Mouse (Mus musculus) frontal cortex, postnatal 36 days (tissue): Measurements from ENCODE around the gene Stra8.

Source experiments
- DNase-seq, 2 experiments: peaks; one replicate each; pipeline ENCODE4 v3.0.0; 2022; ENCODE audit warnings: low spot score in 2 of 2

Gene Stra8

DNA sequence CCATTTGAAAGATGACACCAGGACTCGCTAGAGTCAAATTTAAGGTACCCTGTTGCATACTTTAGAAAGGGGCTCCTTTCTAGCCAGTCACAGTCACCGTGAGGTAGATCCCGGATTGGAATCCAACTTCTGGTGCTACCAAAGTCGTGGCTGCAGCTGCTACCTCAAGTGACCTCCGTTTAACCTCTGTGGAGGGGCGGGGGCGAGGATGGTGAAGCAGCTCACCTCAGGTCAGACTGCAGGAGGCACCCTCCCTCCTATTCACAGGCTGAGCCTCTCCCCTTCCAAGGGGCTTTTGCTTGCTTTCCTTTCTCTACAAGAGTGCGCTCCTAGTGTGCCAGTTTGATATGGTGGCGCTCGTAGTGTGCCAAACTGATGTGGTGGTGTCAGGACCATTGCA is at the start of gene Stra8:
TSS of gene Stra8 (plus strand) at position 208 of the 400 bp plus-strand sequence.
- DNase-seq = no peak

DNA sequence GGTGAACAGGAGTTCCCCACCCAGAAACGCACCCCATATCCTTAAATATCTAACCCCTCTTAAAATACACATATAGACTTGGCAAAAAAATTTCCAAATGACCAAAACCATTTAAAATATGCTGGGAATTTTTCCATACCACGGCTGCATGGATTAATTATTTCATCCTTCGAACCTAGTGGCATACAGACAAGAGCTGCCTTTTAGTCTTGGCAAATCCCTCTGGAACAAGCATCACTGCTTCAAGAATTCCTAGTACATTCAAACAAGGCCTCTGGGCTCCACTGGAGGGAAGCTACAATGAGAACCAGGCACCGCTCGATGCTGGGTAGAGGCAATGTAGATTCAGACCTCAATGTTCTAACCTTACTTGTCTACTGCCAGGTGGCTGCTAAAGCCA is 49.2 kb upstream of the Stra8 start:
- DNase-seq = no peak

DNA sequence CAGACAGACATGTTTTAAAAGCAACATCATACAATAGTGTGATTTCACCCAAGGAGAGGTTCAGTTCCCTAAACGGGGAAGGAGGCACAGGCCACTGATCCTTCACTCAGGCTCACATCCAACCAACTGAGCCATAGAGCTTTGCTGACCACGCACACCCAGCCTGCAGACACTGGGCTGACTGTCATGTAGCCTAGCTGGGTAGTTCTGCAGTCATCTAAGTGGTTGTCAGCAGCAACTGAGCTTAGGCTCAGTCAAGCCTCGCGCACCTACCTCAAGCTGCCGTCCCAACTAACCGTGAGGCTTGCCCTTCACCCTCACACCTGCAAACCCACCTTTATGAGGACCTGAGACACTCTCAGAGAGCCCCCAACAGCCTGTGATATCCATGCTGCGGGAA is 48.0 kb upstream of the Stra8 start:
- no peak for DNase-seq

DNA sequence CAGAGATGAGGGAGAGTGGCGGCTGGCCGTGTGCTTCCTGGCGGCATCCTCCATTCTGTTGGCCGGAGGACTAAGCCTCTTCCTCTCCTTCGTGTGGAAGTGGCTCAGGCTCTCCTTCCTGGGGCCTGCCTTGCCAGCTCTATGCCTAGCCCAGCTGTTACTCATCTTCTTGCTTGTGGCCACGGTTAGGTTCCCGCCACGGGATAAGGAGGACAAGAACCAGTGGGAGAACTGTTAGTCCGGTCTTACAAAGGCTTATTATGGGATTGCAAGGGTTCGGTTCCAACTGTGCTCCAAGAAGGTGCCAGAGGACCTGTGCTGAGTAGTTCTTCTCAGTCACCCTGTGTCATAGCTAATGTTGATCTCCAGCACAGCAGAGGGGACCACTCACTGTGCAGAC is 47.1 kb upstream of the Stra8 start:
- DNase-seq = no peak

DNA sequence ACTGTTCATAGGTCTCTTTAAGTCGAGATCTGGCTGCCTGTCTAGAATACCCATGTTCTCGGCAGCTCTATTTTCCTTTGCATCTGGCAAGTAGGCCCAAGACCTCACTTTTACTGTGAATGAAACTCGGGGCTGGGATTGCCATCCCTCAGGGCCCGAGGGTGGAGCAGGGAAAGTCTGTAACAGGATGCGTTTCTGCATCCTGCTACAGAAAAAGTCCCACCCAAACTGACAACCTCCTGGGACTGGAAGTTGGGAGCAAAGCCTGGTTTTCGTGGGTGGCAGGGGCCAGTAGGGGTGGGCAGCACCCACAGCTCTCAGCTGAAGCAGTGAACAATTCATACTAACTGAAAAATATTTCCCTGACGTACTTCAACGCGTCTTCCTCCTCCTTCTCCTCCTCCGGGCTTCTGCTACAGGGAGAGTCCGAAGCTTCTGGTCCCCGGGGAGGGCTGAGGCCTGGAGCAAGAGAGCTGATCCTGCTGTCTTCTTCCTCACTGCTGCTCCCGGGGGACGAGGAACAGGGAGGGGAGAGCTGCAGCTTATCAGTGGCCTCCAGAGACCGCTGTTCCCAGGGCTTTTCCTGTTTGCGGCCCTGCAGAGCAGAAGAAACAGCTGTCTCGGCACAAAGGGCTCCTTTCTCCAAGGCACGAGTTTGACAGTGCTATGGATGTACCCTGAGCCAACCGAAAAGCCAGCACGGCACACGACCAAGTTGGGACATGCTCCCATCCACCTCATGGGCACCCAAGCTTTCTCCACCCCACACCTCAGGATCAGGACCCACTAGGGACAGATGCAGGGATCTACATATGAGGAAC is 45.7 kb upstream of the Stra8 start:
- DNase-seq = no peak

DNA sequence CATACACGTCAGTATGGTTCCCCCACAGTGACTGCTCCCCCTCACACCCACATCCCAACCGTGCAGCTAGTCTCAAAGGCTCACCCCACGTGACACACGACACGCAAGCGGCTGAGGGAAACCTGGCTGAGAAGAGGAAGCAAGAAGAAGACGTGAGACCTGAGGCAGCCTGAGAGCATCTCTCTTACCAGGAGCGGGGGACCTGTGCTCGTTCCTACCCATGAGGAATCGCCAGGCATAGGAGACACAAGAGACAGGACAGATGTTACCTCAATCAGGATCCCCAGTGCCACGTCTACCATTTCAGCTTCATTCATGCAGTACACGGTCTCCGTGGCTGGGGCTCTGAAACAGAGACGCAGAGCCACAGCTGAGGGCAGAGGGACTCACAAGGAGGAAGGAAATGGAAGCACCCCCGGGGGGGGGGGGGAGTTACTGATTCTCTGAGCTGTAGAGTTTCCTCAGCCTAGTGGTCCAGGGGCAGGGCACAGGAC is 44.6 kb upstream of the Stra8 start:
- peak in 1 of 2 experiments; percentile 42 for DNase-seq

DNA sequence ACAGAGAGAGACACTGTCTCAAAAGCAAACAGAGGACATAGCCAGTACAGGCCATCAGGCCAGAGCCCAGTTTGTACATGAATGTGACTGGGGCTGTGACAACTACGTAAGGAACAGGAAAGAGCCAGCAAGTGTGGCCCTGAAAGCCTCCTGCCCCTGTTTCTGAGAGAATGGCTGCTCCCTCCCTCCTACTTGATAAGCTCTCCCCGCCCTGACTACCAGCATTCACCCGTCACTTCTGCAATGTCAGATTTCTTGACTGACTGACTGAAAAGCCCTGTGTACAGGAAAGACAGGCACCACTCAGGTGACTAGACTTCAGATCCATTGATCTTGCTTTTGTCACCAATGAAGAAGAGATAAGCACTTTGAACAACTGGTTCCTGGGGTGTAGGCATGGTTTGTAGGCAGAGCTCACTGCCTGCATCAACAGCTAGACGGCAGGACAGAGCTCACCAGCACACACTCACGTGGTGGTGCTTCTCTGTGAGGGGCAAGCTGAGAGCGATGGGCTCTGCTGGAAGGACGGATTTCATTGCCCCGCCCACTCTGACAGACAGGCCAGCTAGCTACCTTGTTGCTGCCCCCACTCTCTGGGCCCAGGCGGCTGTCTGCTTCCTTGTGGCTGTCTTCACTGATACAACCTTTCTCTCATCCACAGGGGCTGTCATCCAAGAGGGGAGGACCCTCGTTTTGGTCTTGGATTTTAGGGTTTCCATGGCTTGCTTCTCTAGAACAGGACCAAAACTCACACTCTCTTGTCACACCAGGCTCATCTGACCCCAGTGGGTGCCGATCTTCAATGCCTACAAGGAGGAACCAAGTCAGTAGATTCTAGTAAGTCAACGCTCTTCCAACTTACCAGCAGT is 43.8 kb upstream of the Stra8 start:
- DNase-seq = no peak

DNA sequence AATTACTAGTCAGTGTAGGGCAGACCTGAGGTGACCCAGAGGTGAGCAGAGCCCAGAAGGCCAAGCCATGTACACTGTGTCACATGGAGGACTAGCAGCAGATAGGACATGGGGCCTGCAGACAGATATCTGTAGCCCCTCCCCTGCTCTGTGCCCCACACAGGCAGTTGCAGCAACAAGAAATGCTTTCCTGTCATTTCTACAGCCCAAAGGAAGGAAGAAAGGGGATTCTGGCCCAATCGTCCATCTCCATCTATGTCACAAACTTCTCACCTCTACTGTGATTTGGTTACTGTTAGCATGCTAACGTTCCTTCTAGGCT is 43.2 kb upstream of the Stra8 start:
- DNase-seq = no peak

DNA sequence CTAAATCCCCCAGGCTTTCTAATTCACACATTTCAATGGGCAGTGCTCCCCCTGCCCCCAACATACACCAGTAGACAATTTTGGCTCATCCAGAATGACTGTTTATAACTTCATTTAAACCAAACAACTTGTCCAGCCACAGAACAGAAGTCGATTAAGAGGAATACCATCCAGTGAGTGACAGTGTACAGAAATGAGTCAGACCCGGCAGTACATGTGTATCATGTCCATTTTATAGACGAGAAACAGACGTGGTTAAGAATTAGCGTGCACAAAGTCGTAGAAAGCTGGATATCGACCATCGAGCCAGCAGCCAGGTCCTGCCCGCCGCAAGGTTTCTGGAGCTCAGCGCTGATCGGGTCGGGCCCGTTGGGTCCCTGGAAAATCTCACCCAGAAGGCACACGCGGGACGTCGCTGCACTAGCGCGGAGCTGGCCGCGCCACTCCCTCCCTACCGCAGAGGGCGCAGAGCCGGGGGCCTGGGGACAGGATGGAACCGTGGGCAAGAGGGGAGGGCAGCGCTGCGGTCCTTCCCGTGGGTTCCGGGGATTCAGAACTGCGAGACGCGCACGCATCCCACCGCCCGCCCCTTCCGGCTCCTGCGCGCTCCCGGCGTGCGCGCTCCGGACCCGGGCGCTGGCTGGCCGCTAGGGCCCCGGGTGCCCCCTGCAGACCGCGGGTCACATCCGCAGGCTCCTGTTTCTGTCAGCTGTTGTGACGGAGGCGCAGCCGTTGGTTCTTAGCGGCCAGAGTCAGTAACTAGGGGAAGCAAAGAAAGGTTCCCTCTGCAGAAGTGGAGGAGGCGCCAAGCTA is 42.2 kb upstream of the Stra8 start, which contains the start of gene Cyren:
TSS of gene Cyren (minus strand) at position 552 of the 813 bp plus-strand sequence.
- peak; percentile 87 to 90 for DNase-seq

DNA sequence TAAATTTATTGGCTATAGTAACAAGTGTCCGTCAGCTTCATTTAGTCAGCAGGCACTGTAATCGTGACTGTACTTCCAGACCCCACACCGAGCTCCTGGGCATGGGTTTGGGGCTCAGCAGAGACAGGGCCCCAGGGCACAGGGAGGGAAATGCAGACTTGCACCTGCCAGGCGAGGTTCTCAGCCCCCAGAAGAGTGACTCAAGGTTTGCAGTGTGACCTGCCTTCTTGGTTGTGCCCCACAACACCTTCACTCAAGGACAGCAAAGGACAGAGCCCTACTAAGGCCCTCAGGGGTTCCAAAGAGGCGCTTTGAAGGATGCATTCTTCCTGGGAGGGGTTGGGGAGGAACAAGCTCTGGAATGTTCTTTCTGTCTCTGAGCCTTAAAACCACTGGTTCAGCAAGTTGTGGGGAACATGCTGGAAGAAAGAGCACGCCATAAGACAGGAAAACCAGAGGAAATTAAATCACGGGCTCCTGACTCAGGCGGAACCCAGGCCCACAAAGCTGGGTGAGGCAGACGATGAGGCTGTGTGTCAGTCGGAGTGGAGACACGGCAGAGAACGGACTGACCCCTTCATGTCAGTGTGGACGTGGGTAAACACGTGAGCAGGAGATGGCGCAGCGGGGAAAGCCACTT is 40.7 kb upstream of the Stra8 start:
- no peak for DNase-seq

DNA sequence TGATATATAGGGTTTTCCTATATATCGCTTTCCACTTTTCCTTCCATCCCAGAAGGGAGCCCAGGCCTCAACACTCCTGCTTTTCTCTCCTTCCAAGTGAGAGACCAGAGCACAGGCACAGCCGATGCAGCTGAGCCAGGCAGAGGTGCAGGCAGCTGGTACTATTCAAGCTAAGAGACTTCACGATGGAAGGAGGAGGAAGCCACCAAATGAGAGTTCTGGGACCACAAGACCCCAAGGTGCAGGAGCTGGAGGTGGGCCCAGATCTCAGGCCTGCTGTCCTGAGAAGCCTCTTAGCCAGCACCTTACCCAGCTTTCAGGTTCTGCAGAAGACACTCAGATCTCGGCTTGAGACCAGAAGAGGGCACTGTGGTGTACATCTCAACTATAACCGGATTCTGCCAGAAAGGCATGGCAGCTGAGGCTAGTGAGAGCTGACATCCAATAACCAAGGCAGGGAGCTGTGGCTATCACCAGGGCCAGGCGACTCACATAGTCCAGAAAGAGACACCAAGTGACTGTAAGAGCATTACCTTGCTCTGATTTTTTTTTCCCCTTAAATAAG is 40.0 kb upstream of the Stra8 start:
- DNase-seq = peak; percentile 51 to 79

DNA sequence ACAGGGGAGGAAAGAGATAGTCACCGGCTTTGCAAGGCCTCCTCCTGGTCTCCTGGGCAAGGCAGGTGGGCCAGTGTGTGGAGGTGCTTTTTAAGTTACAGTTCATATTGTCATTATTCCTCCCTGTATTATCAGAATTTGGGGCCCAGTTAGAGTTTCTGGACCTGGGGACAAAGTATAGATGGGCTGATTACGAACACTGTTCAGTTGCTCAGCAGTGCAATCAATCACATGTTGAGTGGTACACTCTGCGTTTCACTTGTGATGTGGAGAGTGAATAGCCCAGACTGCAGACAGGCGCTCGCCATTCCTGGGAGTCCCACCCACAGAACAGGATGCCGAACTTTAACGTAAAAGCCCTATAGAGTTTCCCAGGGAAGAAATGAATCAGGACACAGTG is 35.2 kb upstream of the Stra8 start:
- DNase-seq = no peak

DNA sequence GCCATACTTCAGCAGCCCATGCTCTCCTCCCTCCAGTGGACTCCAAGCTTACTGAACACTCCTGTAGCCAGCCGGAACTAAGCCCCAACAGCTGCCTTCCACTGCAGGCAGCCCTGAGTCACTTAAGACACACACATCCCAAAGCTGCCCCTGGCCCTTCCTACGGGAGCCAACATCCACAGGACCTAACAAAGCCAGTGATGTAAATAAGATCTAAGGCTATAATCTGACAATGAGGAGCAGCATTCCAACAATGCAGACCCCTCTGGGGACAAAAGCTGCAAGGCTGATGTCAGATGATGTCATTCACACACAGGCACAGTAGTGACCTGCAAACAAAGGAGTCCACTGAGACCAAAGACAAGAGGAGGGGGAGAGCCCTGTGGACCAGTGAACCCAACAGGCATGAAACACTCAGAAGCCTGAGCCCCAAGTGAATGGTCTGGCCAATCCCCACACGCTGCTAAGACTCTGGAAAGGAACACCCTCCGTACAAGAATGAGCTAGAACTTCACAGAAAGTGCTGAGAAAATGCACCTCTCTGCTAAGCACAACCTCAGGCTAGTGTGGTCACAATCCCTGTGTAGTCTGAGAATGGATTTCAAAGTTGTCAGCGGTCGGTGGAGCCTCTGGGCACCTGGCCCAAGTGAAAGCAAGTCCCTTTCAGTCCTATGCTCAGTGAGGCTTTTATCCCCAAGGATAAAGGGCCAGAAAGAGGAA is 32.7 kb upstream of the Stra8 start:
- DNase-seq = no peak

DNA sequence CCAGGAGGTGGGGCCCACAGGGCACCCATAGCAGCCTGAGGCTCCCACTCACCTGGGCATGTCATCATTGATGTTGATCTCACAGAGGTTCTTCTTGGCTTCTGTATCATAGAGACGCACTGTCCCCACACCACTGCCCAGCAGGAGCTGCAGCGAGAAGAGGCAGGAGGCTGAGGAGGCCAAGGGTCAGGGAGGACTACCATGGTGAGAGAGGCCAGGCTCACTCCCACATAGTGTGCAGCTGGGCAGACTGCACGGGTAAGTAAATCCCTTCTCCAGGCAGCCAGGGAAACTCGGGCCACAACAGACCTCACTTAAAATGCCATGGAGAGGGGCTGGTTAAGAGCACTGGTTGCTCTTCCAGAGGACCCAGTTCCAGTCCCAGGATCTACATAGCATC is 30.8 kb upstream of the Stra8 start:
- no peak for DNase-seq

DNA sequence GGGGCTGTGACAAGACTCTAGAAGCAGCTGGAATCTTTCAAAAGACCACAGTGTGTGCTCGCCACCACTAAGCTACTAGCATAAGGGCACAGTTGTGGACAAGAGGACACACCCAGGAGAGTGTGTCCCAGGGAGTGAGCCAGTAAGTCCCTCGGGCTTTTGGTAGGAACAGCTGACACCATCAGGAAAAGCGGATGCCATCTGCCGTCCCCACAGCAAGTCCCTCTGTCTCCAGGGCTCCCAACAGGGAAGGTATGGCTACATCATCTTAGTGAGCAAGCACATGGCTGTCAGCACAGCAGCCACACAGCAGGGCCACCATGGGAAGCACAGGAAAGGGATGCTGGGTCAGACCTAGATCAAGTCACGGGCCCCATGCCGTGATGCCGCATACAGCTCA is 24.4 kb upstream of the Stra8 start:
- no peak for DNase-seq

DNA sequence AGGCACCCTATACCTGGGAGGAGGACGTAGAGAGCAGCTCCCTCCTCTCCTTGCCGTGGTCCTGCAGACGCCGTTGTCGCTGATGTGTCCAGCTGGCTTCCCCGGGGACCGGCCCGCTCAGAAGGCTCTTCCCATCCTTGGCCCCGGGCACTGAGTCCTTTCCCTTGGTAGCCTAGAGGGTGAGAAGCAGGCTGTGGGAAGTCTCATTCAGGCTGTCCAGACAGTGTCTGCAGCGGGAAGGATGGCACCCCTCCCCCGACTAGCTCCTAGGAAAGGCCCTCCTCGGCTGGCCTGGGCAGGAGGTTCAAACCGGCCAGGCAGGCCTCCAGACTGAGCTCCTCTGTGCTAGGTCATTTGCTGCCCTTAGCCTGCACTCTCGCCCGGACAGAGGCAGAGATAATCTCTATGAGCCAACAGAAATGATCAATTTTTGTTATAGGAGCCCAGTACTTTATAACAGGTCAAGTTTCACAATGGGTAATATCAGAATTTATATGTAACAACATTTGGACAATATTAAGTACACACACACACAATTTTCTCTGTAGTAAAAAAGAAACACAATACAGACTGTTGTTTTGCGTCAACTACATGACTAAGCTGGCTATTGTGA is 23.7 kb upstream of the Stra8 start:
- no peak for DNase-seq

DNA sequence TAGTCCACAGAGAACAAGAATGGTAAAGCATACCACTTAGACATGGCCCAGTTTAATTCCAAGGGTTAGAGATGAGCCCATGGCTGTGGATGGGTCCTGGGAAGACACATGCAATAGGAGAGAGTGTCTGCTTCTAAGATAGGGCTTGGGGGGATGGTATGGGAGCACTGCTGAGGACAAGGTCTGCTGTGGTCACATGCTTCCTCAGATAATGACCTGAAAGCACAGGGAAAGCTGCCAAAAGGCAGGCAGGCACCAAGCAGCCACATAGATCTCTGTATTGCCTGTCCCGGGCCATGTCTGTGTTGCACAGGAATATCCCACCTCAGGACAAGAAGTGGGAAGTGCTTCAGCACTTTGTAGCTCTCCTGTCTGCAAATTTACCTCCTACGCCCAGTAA is 20.8 kb upstream of the Stra8 start:
- no peak for DNase-seq

DNA sequence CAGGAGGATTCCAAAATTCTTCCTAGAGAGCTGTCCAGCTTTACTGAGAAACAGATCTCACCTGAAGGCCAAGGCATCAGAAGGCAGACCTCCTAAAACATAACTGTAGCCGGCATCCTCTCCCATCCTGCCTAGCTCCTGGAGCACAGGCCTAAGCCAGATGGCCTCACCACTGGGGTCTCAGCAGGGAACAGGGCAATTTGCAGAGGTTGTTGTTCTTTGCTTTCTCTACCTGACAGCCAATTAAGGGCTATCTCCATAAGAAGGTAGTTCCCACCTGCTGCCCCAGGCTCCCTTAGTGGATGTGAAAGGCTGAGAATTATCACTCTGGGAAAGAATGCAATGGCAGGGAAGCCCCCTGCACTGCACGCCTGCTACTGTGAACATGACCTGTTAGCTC is 19.0 kb upstream of the Stra8 start:
- no peak for DNase-seq

DNA sequence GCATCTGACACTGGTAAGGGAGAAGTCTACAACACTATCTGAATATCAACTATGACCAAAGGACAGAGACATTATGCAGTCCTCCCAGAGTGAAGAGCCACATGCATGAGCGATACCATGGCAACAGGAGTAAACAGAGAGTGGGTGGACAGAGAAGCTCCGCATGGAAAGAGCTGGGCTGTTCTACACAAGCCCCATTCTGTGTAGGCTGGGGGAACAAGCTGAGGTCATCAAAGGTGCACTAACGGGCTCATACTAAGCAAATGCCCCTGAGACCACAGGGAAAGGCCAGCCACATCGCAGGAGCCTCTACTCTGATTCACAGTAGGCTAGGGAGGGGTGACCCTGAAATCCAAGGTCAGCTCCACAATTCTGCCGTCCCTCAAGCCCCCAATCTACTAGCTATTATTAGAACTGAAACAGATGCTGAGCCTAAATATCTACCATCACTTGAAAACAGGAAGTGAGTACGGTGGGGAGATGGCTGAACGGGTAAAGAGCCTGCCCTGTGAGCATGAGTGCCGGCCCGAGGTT is 18.0 kb upstream of the Stra8 start:
- DNase-seq = no peak

DNA sequence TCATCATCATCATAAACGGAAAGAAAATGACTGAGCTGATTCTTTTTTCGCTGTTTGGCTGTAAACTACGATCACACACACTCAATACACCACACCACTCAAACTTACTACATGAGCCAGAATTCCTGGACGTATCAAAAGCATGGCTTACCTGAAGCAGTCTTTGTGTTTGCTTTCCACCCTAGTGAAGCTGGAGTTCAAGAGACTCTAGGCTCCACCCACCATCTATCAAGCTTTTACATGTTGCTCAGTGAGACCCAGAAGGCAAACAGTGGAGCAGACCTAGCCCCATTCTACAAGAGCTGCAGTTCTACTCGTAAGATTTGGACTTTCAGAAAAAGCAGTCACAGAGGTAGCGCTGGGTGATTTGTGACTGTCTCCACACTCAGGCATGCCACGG is 17.4 kb upstream of the Stra8 start:
- DNase-seq = no peak
